Mouse (Mus musculus): ENCODE measurements at regions not wholly inside any gene's neighbourhood (a gene's known extent, or its start where the extent isn't known, plus 50 kb on each side); places are given as distances from the start of the nearest gene placed in this dataset.

- in situ Hi-C loops (cut with MboI; ENCODE audit: low pct_ligation_motif_present, low pct_unique_long_range_greater_than_20kb, low sequenced_read_pairs) = no loop called here
- no peak overlapping the region for H3K4me3 ChIP-seq (replicated peaks in 1 of 3; ENCODE audit: low read depth in 2 of 3, low read length in 2 of 3, poor library complexity in 1 of 3)
- no peak for DNase-seq (ENCODE audit: extremely low read depth)
- dilution Hi-C loops (cut with MboI; ENCODE audit: extremely low pct_ligation_motif_present, extremely low pct_unique_long_range_greater_than_20kb, low sequenced_read_pairs) = no loop called here
- H3K79me2 ChIP-seq (replicated peaks; ENCODE audit: control insufficient read depth, extremely low read depth, insufficient read depth, poor library complexity, severe bottlenecking) = no peaks in the 10 kb centered on the region
- H3K4me2 ChIP-seq (ENCODE audit: insufficient read depth, low read depth, poor library complexity, severe bottlenecking) = no peak overlapping the region
- H3K36me3 ChIP-seq (replicated peaks in 1 of 2; ENCODE audit: control insufficient read depth in 1 of 2, insufficient read depth in 1 of 2, low read length in 1 of 2) = no peaks in the 10 kb centered on the region
- no peaks in the 10 kb centered on the region for H3K9me3 ChIP-seq (replicated peaks; ENCODE audit: low read length)
- no peaks in the 10 kb centered on the region for H3K4me1 ChIP-seq (ENCODE audit: control insufficient read depth in 1 of 2, insufficient read depth in 2 of 2)
- H3K9ac ChIP-seq (ENCODE audit: insufficient read depth, low read depth) = no peak overlapping the region
- no peak for TF ChIP-seq ZKSCAN1 (IDR thresholded peaks at IDR 0.05; ENCODE audit: borderline replicate concordance, low read depth, low read length)
- TF ChIP-seq ELF1 (IDR thresholded peaks at IDR 0.05; ENCODE audit: low read depth, low read length) = no peak
- no peak for TF ChIP-seq JUN (IDR thresholded peaks at IDR 0.05; ENCODE audit: insufficient read depth, low read depth, low read length)
- TF ChIP-seq TBP (conservative IDR thresholded peaks at IDR 0.05; ENCODE audit: low read depth, low read length) = no peak
- no peak for TF ChIP-seq SMC3 (IDR thresholded peaks at IDR 0.05; ENCODE audit: low read depth, low read length)
- no peak for TF ChIP-seq RCOR1 (conservative IDR thresholded peaks at IDR 0.05; ENCODE audit: low read depth, low read length)
- TF ChIP-seq BHLHE40 (IDR thresholded peaks at IDR 0.05; ENCODE audit: low read depth, low read length) = no peak
- TF ChIP-seq MAFK (IDR thresholded peaks at IDR 0.05; ENCODE audit: insufficient replicate concordance, low read length) = no peak
- no peaks in the 10 kb centered on the region for H3K27me3 ChIP-seq (replicated peaks)
- no peak overlapping the region for H3K27ac ChIP-seq (ENCODE audit: insufficient read depth, low read depth)
These were observed 75.7 kb upstream of the Pja2 start for GRCm38 (mm10) chr17:64407255-64408011.

- dilution Hi-C loops (cut with MboI; ENCODE audit: extremely low pct_ligation_motif_present, extremely low pct_unique_long_range_greater_than_20kb, low sequenced_read_pairs) (no loop called here), in situ Hi-C loops (cut with MboI; ENCODE audit: low pct_ligation_motif_present, low pct_unique_long_range_greater_than_20kb, low sequenced_read_pairs) (no loop called here)
- H3K4me3 ChIP-seq (replicated peaks in 1 of 3; ENCODE audit: low read depth in 2 of 3, low read length in 2 of 3, poor library complexity in 1 of 3) = no peak overlapping the region
- no peaks in the 10 kb centered on the region for H3K4me1 ChIP-seq (ENCODE audit: control insufficient read depth in 1 of 2, insufficient read depth in 2 of 2)
- H3K9ac ChIP-seq (ENCODE audit: insufficient read depth, low read depth) = no peak overlapping the region
- DNase-seq (ENCODE audit: extremely low read depth) = no peak
- H3K27me3 ChIP-seq (replicated peaks) = no peaks in the 10 kb centered on the region
- H3K9me3 ChIP-seq (replicated peaks; ENCODE audit: low read length) = no peaks in the 10 kb centered on the region
- no peaks in the 10 kb centered on the region for H3K36me3 ChIP-seq (replicated peaks in 1 of 2; ENCODE audit: control insufficient read depth in 1 of 2, insufficient read depth in 1 of 2, low read length in 1 of 2)
- H3K27ac ChIP-seq (ENCODE audit: insufficient read depth, low read depth) = no peak overlapping the region
- no peak overlapping the region for H3K4me2 ChIP-seq (ENCODE audit: insufficient read depth, low read depth, poor library complexity, severe bottlenecking)
- no peaks in the 10 kb centered on the region for H3K79me2 ChIP-seq (replicated peaks; ENCODE audit: control insufficient read depth, extremely low read depth, insufficient read depth, poor library complexity, severe bottlenecking)
- TF ChIP-seq MAZ (IDR thresholded peaks at IDR 0.05; ENCODE audit: low read depth, low read length) (no peak), USF1 (IDR thresholded peaks at IDR 0.05; ENCODE audit: low read depth, low read length) (no peak), POLR2AphosphoS2 (IDR thresholded peaks at IDR 0.05; ENCODE audit: low read depth, low read length) (no peak), MXI1 (IDR thresholded peaks at IDR 0.05; ENCODE audit: low read depth, low read length) (no peak), IRF4 (IDR thresholded peaks at IDR 0.05; ENCODE audit: low read depth, low read length) (no peak), GABPA (IDR thresholded peaks at IDR 0.05; ENCODE audit: insufficient replicate concordance, low read depth, low read length) (no peak), SMC3 (IDR thresholded peaks at IDR 0.05; ENCODE audit: low read depth, low read length) (no peak), UBTF (IDR thresholded peaks at IDR 0.05; ENCODE audit: low read depth, low read length) (no peak), EP300 (IDR thresholded peaks at IDR 0.05; ENCODE audit: low read length) (no peak)
These were observed 94.1 kb upstream of the Pja2 start for GRCm38 (mm10) chr17:64425811-64426210.
